Mouse (Mus musculus): ENCODE measurements at regions not wholly inside any gene's neighbourhood (a gene's known extent, or its start where the extent isn't known, plus 50 kb on each side); places are given as distances from the start of the nearest gene placed in this dataset.
A peak's percentile ranks its signal among the peaks of the same experiment; 100 is the strongest.

DNA sequence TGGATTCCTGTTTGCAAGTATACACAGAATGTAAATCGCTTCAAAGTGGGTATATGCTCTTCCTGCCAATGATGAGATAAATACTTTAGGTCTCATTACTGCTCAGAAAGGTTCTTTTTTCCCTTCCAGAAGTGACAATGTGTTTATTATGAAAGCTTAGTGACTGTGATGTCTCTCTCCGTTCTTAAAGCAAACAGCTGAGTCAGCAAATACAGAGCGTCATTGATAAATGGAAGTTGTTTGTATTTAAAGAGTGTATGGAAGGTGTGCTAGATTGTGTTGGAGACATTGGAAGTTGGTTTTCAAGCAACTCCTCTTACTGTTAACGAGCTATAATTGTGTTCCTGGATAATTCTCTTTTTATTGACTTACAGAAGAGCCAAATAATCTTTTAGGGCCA is 408.0 kb downstream of the Prr30 start:
- DNase-seq (ENCODE audit: low spot score in 2 of 2) = no peak

- no peak for DNase-seq (ENCODE audit: low spot score in 2 of 2)
Observed at GRCm38 (mm10) chr14:100781882-100782281, 418.2 kb downstream of the Prr30 start.

DNA sequence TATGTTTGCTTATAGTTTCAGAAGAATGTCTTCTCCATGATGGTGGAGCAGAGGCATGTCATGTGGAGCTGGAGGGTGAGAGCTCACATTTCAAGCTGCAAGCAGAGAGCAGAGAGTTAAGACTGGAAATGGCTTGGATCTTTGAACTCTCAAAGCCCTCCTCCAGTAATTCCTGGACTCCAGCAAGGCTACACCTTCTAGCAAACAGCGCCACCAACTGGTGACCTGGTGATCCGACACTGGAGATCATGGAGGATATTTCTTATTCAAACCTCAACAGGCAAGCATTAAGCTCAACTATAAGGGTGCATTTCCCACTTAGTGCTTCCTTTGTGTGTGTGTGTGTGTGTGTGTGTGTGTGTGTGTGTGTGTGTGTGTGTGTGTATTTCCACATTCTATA is 446.2 kb downstream of the Prr30 start:
- DNase-seq (ENCODE audit: low spot score in 2 of 2) = no peak

- no peak for DNase-seq (ENCODE audit: low spot score in 2 of 2)
Observed at GRCm38 (mm10) chr14:100752746-100753145, 447.4 kb downstream of the Prr30 start.

DNA sequence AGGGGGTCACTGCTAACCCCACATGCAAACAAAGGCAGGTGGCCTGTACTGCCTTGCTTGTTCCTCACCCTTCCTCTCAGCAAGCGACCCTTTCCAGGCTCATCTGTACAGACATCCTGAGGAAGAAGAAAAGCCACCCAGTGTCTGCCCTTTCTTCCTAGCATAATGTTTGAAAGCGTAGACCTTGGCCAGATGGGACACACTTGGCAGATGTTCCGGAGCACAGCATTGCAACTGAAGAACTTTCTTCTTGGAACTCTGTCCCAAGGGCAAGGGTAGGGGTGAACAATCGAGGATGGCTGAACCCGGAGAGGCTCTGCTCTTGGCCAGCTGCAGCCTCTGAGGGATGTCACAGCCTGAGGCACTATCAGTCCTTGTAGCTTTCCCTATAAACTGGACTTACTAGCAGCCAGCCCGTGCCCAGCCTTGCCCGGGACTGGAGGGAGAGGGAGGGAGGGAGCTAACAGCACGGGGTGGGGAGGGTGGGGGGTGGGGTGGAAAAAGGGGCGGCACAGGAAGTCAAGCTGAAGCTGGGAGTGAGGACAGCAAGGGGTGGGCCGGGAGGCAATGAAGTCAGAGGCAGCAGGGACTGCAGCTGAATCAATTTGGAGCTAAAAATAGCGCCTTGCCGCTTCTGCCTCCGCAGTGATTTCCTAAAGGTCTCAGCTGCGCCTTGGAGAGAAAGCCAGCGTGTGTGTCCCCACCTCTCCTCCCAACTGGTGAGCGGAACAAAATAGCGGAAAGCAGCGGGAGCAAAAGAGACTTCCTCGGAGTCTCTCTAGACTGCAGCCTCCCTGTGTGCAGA is 450.2 kb downstream of the Prr30 start:
- peak; percentile 50 to 63 for DNase-seq (ENCODE audit: low spot score in 2 of 2)

DNA sequence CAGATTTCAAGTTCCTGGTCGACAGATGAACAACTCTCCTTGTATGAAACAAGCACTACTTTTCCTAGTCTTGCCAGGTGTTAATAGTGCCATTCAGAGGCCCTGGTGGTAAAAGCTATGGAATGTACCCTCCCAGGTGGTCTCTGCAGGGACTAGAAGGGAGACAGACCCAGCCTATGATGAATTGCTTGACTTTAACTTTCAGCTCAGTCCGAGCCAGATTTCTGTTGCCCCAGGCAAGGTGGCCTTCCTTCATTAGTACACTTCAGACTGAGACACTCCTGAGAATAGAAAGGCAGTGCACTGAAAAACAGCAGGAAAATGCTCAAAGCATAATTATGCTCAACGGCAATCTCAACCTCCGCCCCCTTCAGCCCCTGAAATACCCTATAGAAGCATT is 450.8 kb upstream of the Klf12 start:
- DNase-seq (ENCODE audit: low spot score in 2 of 2) = no peak

DNA sequence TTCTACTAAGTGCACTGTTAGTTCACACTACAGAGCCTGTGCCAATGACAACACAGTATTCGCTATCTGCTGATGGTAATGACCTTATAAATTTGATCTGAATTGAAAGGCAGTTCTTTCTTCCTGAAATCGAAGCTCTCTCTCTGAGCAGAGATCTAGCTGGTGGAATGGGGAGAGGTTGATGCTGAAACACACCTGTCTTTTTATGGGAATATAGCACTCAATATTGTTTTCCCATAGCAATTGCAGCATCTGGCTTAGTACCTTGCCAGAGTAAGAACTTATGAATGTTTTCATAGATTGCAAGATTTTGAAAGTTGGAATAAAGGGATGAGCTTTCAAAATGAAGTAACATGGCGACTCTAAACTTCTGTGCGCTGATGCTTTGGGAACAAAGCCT is 444.0 kb upstream of the Klf12 start:
- DNase-seq (ENCODE audit: low spot score in 2 of 2) = no peak

DNA sequence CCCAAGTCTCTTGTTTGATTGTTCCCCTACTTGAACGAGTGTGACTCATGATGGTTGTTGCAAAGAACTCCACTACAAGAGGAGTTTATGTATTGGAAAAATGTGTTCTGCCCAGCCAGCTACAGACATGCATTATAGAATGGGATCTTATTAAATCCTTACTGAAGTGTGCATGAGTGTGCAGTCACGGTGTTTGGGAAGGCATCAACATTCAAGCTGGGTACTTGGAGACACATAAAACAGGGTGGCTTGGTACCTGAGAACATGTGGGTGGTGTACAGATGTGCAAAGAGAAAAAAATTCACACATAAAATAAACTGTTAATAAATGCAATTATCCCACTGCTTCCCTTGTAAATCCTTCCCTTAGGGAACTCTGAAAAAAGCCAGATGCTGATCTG is 443.2 kb upstream of the Klf12 start:
- DNase-seq (ENCODE audit: low spot score in 2 of 2) = no peak

DNA sequence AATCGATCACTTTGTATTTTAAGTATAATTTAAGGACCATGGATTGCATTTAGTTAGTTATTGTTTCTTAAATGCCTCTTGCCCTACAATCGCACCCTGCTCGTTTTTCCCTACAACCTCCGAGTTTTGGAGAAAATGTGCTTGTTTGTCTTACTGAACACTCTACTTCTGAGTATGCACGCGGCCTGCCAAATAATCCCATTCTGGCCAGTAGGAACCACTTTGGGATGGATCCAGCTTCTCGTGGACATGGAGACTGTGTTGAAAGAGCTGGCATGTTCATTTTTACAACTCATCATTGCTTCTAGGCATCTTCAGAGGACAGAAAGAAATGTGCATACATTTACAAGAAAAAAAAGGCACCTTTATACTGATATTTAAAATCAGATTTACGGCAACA is 440.5 kb upstream of the Klf12 start:
- no peak for DNase-seq (ENCODE audit: low spot score in 2 of 2)

DNA sequence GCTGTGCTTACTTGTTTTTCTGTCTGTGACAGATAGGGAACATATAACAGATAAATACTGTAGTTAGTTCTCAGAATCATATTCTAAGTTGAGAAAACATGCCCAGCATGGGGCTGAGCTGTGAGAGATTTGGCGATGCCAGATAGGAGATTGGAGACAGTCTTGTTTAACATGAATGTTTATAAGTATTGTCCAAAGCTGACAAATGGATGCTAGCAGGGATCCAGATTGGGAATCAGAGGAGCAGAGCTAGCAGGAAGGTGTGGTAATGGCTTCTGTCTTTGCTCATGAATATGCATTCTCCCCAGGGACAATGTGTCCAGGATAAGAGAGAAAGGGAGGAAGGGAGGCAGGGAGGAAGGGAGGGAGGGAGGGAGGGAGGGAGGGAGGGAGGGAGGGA is 436.2 kb upstream of the Klf12 start:
- DNase-seq (ENCODE audit: low spot score in 2 of 2) = no peak

GRCm38 (mm10) chr14:100714952-100715351 is 430.5 kb upstream of the Klf12 start:
- no peak for DNase-seq (ENCODE audit: low spot score in 2 of 2)

DNA sequence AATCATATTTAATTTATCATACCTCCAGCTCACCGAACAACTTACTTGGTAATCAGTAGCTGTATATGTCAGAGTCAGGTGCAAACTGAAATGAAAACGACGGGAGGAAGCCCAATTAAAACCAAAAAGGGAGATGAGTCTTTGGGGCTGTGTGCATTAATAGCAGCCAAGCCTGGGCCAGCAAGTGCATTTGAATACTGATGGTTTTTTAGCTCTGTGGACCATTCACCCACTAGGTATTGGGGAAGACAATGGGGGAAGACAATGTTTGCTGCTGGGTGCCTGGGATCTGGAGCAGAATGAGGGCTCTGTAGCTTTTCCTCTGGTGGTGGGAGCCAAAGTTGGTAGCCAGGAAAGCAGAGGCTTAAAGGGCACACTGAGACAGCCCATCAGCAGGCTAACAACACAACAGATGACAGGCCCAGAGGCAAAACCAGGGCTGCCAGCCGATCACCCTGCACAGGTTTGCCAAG is 429.6 kb upstream of the Klf12 start:
- DNase-seq (ENCODE audit: low spot score in 2 of 2) = no peak

- DNase-seq (ENCODE audit: low spot score in 2 of 2) = no peak
Observed at GRCm38 (mm10) chr14:100713592-100713991, 429.1 kb upstream of the Klf12 start.

- DNase-seq (ENCODE audit: low spot score in 2 of 2) = no peak
Observed at GRCm38 (mm10) chr14:100665361-100665955, 381.0 kb upstream of the Klf12 start.

GRCm38 (mm10) chr14:100664180-100664579 is 379.7 kb upstream of the Klf12 start:
- DNase-seq (ENCODE audit: low spot score in 2 of 2) = no peak

DNA sequence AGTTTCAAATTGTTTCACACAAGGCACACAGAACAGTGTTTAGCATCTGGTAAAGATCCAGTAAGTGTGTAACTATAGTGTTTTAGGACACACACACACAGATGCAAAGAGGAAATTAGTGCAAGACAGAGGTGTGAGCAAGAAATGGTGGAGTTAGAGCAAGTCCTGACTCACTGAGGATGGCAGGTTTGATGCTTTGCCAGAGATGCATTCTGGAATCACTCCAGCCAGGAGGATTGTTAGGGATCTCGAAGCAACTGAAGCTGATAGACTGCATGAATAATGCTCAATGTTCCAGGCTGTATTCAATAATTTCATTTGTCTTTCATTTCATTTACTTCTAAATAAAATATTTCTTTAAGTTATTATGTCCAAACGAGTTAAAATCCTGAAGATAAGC is 357.6 kb upstream of the Klf12 start:
- no peak for DNase-seq (ENCODE audit: low spot score in 2 of 2)

GRCm38 (mm10) chr14:100634521-100634920 is 350.0 kb upstream of the Klf12 start:
- no peak for DNase-seq (ENCODE audit: low spot score in 2 of 2)

DNA sequence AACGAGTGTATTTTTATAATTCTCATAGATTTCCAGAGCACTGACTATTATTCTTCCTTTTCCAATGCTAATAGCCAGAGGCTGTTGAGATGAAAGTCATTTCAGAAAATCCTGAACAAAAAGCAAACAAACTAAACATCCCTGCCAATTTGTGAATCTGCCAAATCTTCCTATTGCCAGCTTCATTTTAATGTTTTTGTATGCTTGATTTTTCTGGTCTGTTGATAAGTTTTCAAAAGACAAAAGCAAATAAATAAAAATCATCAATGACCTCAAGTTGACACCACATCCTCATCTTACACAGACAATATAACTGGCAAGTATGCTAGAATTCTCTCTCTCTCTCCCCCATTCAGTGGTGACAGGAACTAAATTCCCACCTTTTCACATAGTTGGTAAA is 347.2 kb upstream of the Klf12 start:
- DNase-seq (ENCODE audit: low spot score in 2 of 2) = no peak

GRCm38 (mm10) chr14:100630197-100630596 is 345.7 kb upstream of the Klf12 start:
- DNase-seq (ENCODE audit: low spot score in 2 of 2) = no peak

GRCm38 (mm10) chr14:100627523-100627922 is 343.0 kb upstream of the Klf12 start:
- no peak for DNase-seq (ENCODE audit: low spot score in 2 of 2)

DNA sequence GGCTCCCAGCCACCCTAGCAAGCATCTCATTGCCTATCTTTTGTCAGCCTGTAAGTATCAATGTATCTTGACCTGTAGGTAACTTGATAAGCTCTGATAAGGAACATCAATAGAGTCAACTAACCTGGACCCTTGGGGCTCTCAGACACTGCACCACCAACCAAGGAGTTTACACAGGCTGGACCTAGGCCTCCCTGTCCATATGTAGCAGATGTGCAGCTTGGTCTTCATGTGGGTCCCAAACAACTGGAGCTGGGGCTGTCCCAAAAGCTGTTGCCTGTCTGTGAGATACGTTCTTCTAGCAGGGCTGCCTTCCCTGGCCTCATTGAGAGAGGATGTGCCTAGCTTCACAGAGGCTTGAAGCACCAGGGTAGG is 335.2 kb upstream of the Klf12 start:
- no peak for DNase-seq (ENCODE audit: low spot score in 2 of 2)

- DNase-seq (ENCODE audit: low spot score in 2 of 2) = no peak
Observed at GRCm38 (mm10) chr14:100618793-100619655, 334.5 kb upstream of the Klf12 start.
